Mouse (Mus musculus): ENCODE measurements at regions not wholly inside any gene's neighbourhood (a gene's known extent, or its start where the extent isn't known, plus 50 kb on each side); places are given as distances from the start of the nearest gene placed in this dataset.
A peak's percentile ranks its signal among the peaks of the same experiment; 100 is the strongest.

- H3K4me1 ChIP-seq (replicated peaks): no peaks in the 10 kb centered on the region
- ATAC-seq (ENCODE audit: low FRiP score, low read depth): no peak
- no peaks in the 10 kb centered on the region for H3K27me3 ChIP-seq
- H3K4me2 ChIP-seq: no peak overlapping the region
- H3K27ac ChIP-seq (replicated peaks): no peak overlapping the region
- no peaks in the 10 kb centered on the region for H3K9me3 ChIP-seq
- WGBS: 87% methylated on average over 1 of the region's 1 CpGs
- H3K4me3 ChIP-seq: no peak overlapping the region
- H3K36me3 ChIP-seq: no peaks in the 10 kb centered on the region
- H3K9ac ChIP-seq: no peak overlapping the region
These were observed 221.5 kb downstream of the Epha7 start for GRCm38 (mm10) chr4:29034406-29034805.

- WGBS: 58% methylated on average over 1 of the region's 1 CpGs
- Histone ChIP-seq H3K4me3 (no peak overlapping the region), H3K4me2 (no peak overlapping the region), H3K9me3 (no peaks in the 10 kb centered on the region), H3K4me1 (replicated peaks) (no peaks in the 10 kb centered on the region), H3K9ac (no peak overlapping the region), H3K27ac (replicated peaks) (no peak overlapping the region), H3K27me3 (no peaks in the 10 kb centered on the region), H3K36me3 (no peaks in the 10 kb centered on the region)
- ATAC-seq (ENCODE audit: low FRiP score, low read depth): no peak
These were observed 227.1 kb downstream of the Epha7 start for GRCm38 (mm10) chr4:29039993-29040392.

GRCm38 (mm10) chr4:29068678-29069621 is 256.0 kb downstream of the Epha7 start:
- Histone ChIP-seq H3K27ac (replicated peaks) (no peak overlapping the region), H3K4me3 (no peak overlapping the region), H3K9ac (no peak overlapping the region), H3K36me3 (no peaks in the 10 kb centered on the region), H3K4me2 (no peak overlapping the region), H3K27me3 (no peaks in the 10 kb centered on the region), H3K9me3 (no peaks in the 10 kb centered on the region), H3K4me1 (replicated peaks) (no peaks in the 10 kb centered on the region)
- ATAC-seq (ENCODE audit: low FRiP score, low read depth): peak; percentile 56; the same call in 1 of the 2 replicates
- WGBS: 35% methylated on average over 12 of the region's 12 CpGs

GRCm38 (mm10) chr4:29074204-29074603 is 261.3 kb downstream of the Epha7 start:
- H3K36me3 ChIP-seq: no peaks in the 10 kb centered on the region
- no peaks in the 10 kb centered on the region for H3K27me3 ChIP-seq
- H3K4me2 ChIP-seq: no peak overlapping the region
- no peaks in the 10 kb centered on the region for H3K9me3 ChIP-seq
- no peak overlapping the region for H3K9ac ChIP-seq
- H3K4me3 ChIP-seq: no peak overlapping the region
- H3K4me1 ChIP-seq (replicated peaks): no peaks in the 10 kb centered on the region
- no peak overlapping the region for H3K27ac ChIP-seq (replicated peaks)
- ATAC-seq (ENCODE audit: low FRiP score, low read depth): no peak

- Histone ChIP-seq H3K27ac (replicated peaks) (no peak overlapping the region), H3K9ac (no peak overlapping the region), H3K4me1 (replicated peaks) (no peaks in the 10 kb centered on the region), H3K9me3 (no peaks in the 10 kb centered on the region), H3K27me3 (no peaks in the 10 kb centered on the region), H3K4me2 (no peak overlapping the region), H3K4me3 (no peak overlapping the region), H3K36me3 (no peaks in the 10 kb centered on the region)
- ATAC-seq (ENCODE audit: low FRiP score, low read depth): no peak
- WGBS: 84% methylated on average over 3 of the region's 3 CpGs
These were observed 261.9 kb downstream of the Epha7 start for GRCm38 (mm10) chr4:29074851-29075250.

GRCm38 (mm10) chr4:29076683-29077082 is 263.8 kb downstream of the Epha7 start:
- Histone ChIP-seq H3K9ac (no peak overlapping the region), H3K4me1 (replicated peaks) (no peaks in the 10 kb centered on the region), H3K27ac (replicated peaks) (no peak overlapping the region), H3K4me2 (no peak overlapping the region), H3K36me3 (no peaks in the 10 kb centered on the region), H3K9me3 (no peaks in the 10 kb centered on the region), H3K27me3 (no peaks in the 10 kb centered on the region), H3K4me3 (no peak overlapping the region)
- no peak for ATAC-seq (ENCODE audit: low FRiP score, low read depth)
- 96% methylated on average over 3 of the region's 3 CpGs for WGBS

GRCm38 (mm10) chr4:29078391-29078790 is 265.5 kb downstream of the Epha7 start:
- Histone ChIP-seq H3K9me3 (no peaks in the 10 kb centered on the region), H3K36me3 (no peaks in the 10 kb centered on the region), H3K27ac (replicated peaks) (no peak overlapping the region), H3K4me3 (no peak overlapping the region), H3K4me2 (no peak overlapping the region), H3K4me1 (replicated peaks) (no peaks in the 10 kb centered on the region), H3K9ac (no peak overlapping the region), H3K27me3 (no peaks in the 10 kb centered on the region)
- WGBS: 98% methylated on average over 3 of the region's 3 CpGs
- no peak for ATAC-seq (ENCODE audit: low FRiP score, low read depth)

- Histone ChIP-seq H3K4me3 (no peak overlapping the region), H3K4me1 (replicated peaks) (no peaks in the 10 kb centered on the region), H3K9me3 (no peaks in the 10 kb centered on the region), H3K27ac (replicated peaks) (no peak overlapping the region), H3K27me3 (no peaks in the 10 kb centered on the region), H3K36me3 (no peaks in the 10 kb centered on the region), H3K9ac (no peak overlapping the region), H3K4me2 (no peak overlapping the region)
- WGBS: 76% methylated on average over 5 of the region's 5 CpGs
- ATAC-seq (ENCODE audit: low FRiP score, low read depth): no peak
These were observed 270.8 kb downstream of the Epha7 start for GRCm38 (mm10) chr4:29083545-29084290.

GRCm38 (mm10) chr4:29090949-29091348 is 278.0 kb downstream of the Epha7 start:
- WGBS: 35% methylated on average over 4 of the region's 4 CpGs
- Histone ChIP-seq H3K9me3 (no peaks in the 10 kb centered on the region), H3K9ac (no peak overlapping the region), H3K4me3 (no peak overlapping the region), H3K4me1 (replicated peaks) (no peaks in the 10 kb centered on the region), H3K4me2 (no peak overlapping the region), H3K27me3 (no peaks in the 10 kb centered on the region), H3K27ac (replicated peaks) (no peak overlapping the region), H3K36me3 (no peaks in the 10 kb centered on the region)
- no peak for ATAC-seq (ENCODE audit: low FRiP score, low read depth)

- no peak overlapping the region for H3K27ac ChIP-seq (replicated peaks)
- H3K4me3 ChIP-seq: no peak overlapping the region
- no peak overlapping the region for H3K4me2 ChIP-seq
- 30% methylated on average over 5 of the region's 5 CpGs for WGBS
- ATAC-seq (ENCODE audit: low FRiP score, low read depth): no peak
- H3K4me1 ChIP-seq (replicated peaks): no peaks in the 10 kb centered on the region
- no peaks in the 10 kb centered on the region for H3K27me3 ChIP-seq
- no peaks in the 10 kb centered on the region for H3K36me3 ChIP-seq
- H3K9ac ChIP-seq: no peak overlapping the region
- H3K9me3 ChIP-seq: no peaks in the 10 kb centered on the region
These were observed 278.7 kb downstream of the Epha7 start for GRCm38 (mm10) chr4:29091495-29092211.

GRCm38 (mm10) chr4:29102373-29102772 is 289.4 kb downstream of the Epha7 start:
- Histone ChIP-seq H3K4me1 (replicated peaks) (no peaks in the 10 kb centered on the region), H3K9ac (no peak overlapping the region), H3K9me3 (no peaks in the 10 kb centered on the region), H3K4me3 (no peak overlapping the region), H3K27ac (replicated peaks) (no peak overlapping the region), H3K27me3 (no peaks in the 10 kb centered on the region), H3K4me2 (no peak overlapping the region), H3K36me3 (no peaks in the 10 kb centered on the region)
- ATAC-seq (ENCODE audit: low FRiP score, low read depth): no peak
- WGBS: 67% methylated on average over 2 of the region's 2 CpGs

GRCm38 (mm10) chr4:29103414-29103813 is 290.5 kb downstream of the Epha7 start:
- Histone ChIP-seq H3K27me3 (no peaks in the 10 kb centered on the region), H3K36me3 (no peaks in the 10 kb centered on the region), H3K4me2 (no peak overlapping the region), H3K4me3 (no peak overlapping the region), H3K27ac (replicated peaks) (no peak overlapping the region), H3K4me1 (replicated peaks) (no peaks in the 10 kb centered on the region), H3K9ac (no peak overlapping the region), H3K9me3 (no peaks in the 10 kb centered on the region)
- 86% methylated on average over 1 of the region's 1 CpGs for WGBS
- no peak for ATAC-seq (ENCODE audit: low FRiP score, low read depth)

All from hindbrain, embryonic 15.5 days (tissue).